16 mouse cellular contexts compared by ENCODE assay signal in the genomic region with DNA sequence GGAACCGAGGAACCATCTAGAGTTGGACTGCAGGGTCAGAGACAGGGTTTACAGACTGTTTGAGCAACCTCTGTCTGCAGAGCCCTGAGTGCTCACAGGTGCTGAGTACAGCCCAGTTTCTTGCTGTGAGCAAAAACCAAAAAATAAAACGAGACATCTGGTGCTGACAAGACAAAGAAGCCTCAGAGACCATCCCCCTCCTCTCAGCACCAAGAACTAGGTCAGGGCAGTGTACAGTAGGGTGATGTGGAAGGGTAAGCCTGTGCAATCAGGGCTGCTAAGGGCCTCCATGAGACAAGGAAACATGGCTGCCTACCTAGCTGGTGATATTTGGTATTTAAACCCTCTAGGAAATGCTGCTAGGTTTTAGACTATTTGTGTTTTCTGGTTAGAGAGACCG. TPM values are rescaled to one million over a fixed set of nuclear protein-coding genes. Genes with fewer than 3 reads are reported as not detected.
"Had no signal": no experiment of that assay in that cellular context is flagged by ENCODE, and none has a peak within 500 bp of the region (broad histone marks: within the 10 kb centered on the region; RNA-seq: fewer than 3 reads in every experiment).

No protein-coding gene starts in this region.

- H3K27me3 ChIP-seq: midbrain, embryonic 12.5 days had no signal

- H3K4me2 ChIP-seq: limb, embryonic 13.5 days; midbrain, embryonic 12.5 days had no signal

- H3K36me3 ChIP-seq: limb, embryonic 13.5 days had no signal

- H3K9me3 ChIP-seq: limb, embryonic 13.5 days had no signal

- H3K27ac ChIP-seq: kidney, postnatal 0 days; limb, embryonic 13.5 days; liver, embryonic 14.5 days; midbrain, embryonic 12.5 days had no signal

- H3K4me3 ChIP-seq: limb, embryonic 13.5 days; midbrain, embryonic 12.5 days; myocyte had no signal

- DNase-seq: kidney, adult 11 months; kidney, adult 9 months; kidney, postnatal 36 days; layer of hippocampus, adult 9-11 months; layer of hippocampus, postnatal 36 days; left cerebral cortex, postnatal 4 days; lung, adult 18-20 months; right cerebral cortex, postnatal 4 days; spleen, adult 18-20 months had no signal

- H3K9ac ChIP-seq: limb, embryonic 13.5 days; liver, embryonic 14.5 days; midbrain, embryonic 12.5 days had no signal

RNA-seq across cellular contexts. Expression of a gene that starts 9.9 kb away (rescaled TPM):
- total RNA-seq: liver, adult 2 months; megakaryocyte-erythroid progenitor cell, adult 5-6 weeks had no signal
- polyA plus RNA-seq: liver, adult 2 months had no signal
